Mouse (Mus musculus): ENCODE results near the gene Smco2. TPM values are rescaled to one million over a fixed set of nuclear protein-coding genes. Genes with fewer than 3 reads are reported as not detected.

The Smco2 gene
- polyA plus RNA-seq, 1 experiment from 2014 or later, result not detected

DNA sequence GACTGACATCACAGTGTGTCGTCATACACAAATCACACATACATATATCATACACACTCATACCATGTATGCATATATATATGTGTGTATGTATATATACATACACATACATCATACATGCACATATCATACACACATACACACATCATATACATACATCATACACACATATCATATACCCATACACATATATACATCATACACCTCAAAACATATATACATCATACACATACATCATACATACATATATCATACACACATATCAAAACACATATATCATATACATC lies 24.5 kb upstream of the Smco2 start:
- H3K36me3 ChIP-seq (ENCODE audit: insufficient read depth, low read length), result no peaks in the 10 kb centered on the region
- no peak overlapping the region for H3K4me2 ChIP-seq (replicated peaks; ENCODE audit: low read depth, low read length)
- H3K27ac ChIP-seq (ENCODE audit: low read length), result no peak overlapping the region
- H3K27me3 ChIP-seq (replicated peaks; ENCODE audit: insufficient read depth, low read length), result no peaks in the 10 kb centered on the region
- no peak overlapping the region for H3K9ac ChIP-seq (replicated peaks; ENCODE audit: low read depth)
- no peaks in the 10 kb centered on the region for H3K4me1 ChIP-seq (ENCODE audit: insufficient read depth, low read depth, low read length)
- DNase-seq (ENCODE audit: low spot score), result no peak
- 57% methylated on average over 1 of the region's 1 CpGs for WGBS
- H3K4me3 ChIP-seq (ENCODE audit: low read depth, low read length), result no peak overlapping the region
- H3K9me3 ChIP-seq (ENCODE audit: low read length), result no peaks in the 10 kb centered on the region
- ATAC-seq, result no peak
- no peak for TF ChIP-seq CTCF (IDR thresholded peaks at IDR 0.05)
- no peak for TF ChIP-seq EP300 (IDR thresholded peaks at IDR 0.05)

DNA sequence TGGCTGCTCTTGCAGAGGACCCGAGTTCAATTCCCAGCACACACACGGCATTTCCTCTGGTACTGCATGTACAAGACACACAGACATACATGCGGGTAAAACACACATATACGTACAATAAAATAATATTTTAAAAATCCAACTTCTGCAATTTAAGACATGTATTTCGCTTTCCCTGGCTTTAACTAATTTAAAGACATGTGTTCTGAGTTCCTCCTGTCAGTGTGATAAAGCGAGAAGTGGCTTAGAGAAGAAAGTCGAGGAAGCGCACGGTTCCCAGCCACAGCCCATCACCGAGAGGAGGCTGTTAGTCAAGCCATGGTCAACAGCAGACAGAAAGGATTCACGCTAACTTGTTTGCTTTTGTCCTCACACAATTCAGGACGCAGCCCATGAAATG lies 18.6 kb upstream of the Smco2 start:
- Histone ChIP-seq H3K9me3 (ENCODE audit: low read length) (no peaks in the 10 kb centered on the region), H3K27me3 (replicated peaks; ENCODE audit: insufficient read depth, low read length) (no peaks in the 10 kb centered on the region), H3K4me3 (ENCODE audit: low read depth, low read length) (no peak overlapping the region), H3K27ac (ENCODE audit: low read length) (no peak overlapping the region), H3K4me2 (replicated peaks; ENCODE audit: low read depth, low read length) (no peak overlapping the region), H3K9ac (replicated peaks; ENCODE audit: low read depth) (no peak overlapping the region), H3K4me1 (ENCODE audit: insufficient read depth, low read depth, low read length) (0 out of 2 replicates have a peak, but pooled peaks cover 3% of the 10 kb centered on the region), H3K36me3 (ENCODE audit: insufficient read depth, low read length) (no peaks in the 10 kb centered on the region)
- TF ChIP-seq CTCF (IDR thresholded peaks at IDR 0.05) (no peak), EP300 (IDR thresholded peaks at IDR 0.05) (no peak)
- no peak for DNase-seq (ENCODE audit: low spot score)
- 88% methylated on average over 12 of the region's 12 CpGs for whole genome bisulfite sequencing
- no peak for ATAC-seq

DNA sequence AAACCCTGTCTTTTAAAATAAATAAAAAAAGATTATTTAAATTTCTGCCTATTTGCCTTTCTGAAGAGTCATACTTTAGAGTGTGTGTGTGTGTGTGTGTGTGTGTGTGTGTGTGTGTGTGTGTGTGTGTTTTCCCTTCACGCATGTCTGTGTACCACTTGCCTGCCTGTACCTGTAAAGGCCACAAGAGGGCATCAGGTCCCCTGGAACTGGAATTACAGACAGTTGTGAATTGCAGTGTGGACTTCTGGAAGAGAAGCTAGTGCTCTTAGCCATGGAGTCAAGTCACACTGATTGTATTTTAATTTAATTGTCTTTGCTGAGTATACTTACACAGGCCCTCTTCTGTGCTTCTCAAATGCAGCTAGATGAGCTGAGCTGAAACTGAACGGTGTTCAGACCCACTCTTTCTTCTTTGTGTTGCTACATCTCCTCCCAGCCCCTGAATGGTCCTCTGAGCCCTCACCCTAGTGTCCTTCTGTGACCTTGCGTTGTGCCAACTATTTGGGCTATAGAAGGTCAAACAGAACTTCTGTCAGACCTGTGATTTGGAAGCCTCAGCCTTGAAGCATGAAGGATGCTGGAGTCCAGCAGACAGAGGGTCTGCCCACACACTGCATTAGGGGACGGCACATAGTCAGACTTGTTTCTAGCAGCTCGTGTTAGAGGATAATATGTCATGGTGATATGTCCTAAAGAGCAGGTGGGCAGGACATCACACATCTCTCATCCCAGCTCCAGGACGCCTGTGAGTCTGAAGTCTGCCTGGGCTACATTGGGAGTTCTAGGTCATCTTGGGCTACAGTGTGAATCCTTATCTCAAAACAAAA lies 16.2 kb upstream of the Smco2 start:
- Histone ChIP-seq H3K27me3 (replicated peaks; ENCODE audit: insufficient read depth, low read length) (no peaks in the 10 kb centered on the region), H3K36me3 (ENCODE audit: insufficient read depth, low read length) (no peaks in the 10 kb centered on the region), H3K9me3 (ENCODE audit: low read length) (no peaks in the 10 kb centered on the region), H3K4me2 (replicated peaks; ENCODE audit: low read depth, low read length) (no peak overlapping the region), H3K4me1 (ENCODE audit: insufficient read depth, low read depth, low read length) (0 out of 2 replicates have a peak, but pooled peaks cover 3% of the 10 kb centered on the region), H3K27ac (ENCODE audit: low read length) (no peak overlapping the region), H3K4me3 (ENCODE audit: low read depth, low read length) (no peak overlapping the region), H3K9ac (replicated peaks; ENCODE audit: low read depth) (no peak overlapping the region)
- WGBS, result 63% methylated on average over 6 of the region's 6 CpGs
- peak; percentile 82 for ATAC-seq
- peak; percentile 85 for DNase-seq (ENCODE audit: low spot score)
- TF ChIP-seq EP300 (IDR thresholded peaks at IDR 0.05) (no peak), CTCF (IDR thresholded peaks at IDR 0.05) (peak; percentile 95)

DNA sequence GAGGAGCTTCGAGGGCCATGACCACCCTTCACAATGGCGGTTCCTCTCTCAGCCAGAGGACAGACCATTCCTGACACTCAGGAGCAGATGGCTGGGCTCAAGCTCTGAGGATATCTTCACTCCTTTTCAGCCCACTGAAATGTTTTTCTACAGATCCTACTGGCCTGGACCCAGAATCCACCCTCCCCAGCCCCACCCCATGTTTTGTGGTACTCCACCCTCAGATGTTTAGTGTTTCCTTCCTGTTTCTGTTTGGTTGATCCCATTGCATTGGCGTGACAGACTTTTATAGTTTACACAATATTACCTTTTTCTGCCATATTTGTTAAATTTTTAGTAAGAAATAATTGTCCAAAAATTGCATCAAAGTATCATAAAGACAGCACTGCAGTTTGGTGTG lies 15.6 kb upstream of the Smco2 start:
- Histone ChIP-seq H3K27me3 (replicated peaks; ENCODE audit: insufficient read depth, low read length) (no peaks in the 10 kb centered on the region), H3K4me1 (ENCODE audit: insufficient read depth, low read depth, low read length) (0 out of 2 replicates have a peak, but pooled peaks cover 3% of the 10 kb centered on the region), H3K9ac (replicated peaks; ENCODE audit: low read depth) (no peak overlapping the region), H3K4me2 (replicated peaks; ENCODE audit: low read depth, low read length) (no peak overlapping the region), H3K9me3 (ENCODE audit: low read length) (no peaks in the 10 kb centered on the region), H3K27ac (ENCODE audit: low read length) (no peak overlapping the region), H3K4me3 (ENCODE audit: low read depth, low read length) (no peak overlapping the region), H3K36me3 (ENCODE audit: insufficient read depth, low read length) (no peaks in the 10 kb centered on the region)
- DNase-seq (ENCODE audit: low spot score), result no peak
- no peak; the same call in 1 of the 2 replicates for ATAC-seq
- 53% methylated on average over 3 of the region's 3 CpGs for WGBS
- no peak for TF ChIP-seq CTCF (IDR thresholded peaks at IDR 0.05)

DNA sequence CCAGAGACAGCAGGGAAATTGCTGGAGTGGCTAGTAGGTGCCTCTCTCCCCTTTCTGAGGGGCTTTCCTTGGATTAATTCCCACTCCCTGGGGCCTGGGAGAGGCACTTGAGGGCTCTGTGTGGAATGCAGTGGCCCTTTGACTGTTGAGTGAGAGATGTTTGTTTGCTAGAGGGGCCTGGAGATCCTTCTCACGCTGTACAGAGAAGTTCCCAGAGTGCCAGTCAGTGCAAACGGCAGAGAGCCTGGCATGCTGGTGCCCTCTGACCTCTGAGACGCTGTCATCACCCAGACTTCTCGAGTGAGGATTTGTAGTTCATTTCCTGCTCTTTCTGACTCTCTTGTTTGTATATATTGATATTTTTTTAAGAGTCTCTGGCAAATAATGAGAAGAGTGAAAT lies 14.1 kb upstream of the Smco2 start:
- ATAC-seq, result peak; percentile 59
- WGBS, result 8% methylated on average over 4 of the region's 4 CpGs
- H3K9ac ChIP-seq (replicated peaks; ENCODE audit: low read depth), result no peak overlapping the region

DNA sequence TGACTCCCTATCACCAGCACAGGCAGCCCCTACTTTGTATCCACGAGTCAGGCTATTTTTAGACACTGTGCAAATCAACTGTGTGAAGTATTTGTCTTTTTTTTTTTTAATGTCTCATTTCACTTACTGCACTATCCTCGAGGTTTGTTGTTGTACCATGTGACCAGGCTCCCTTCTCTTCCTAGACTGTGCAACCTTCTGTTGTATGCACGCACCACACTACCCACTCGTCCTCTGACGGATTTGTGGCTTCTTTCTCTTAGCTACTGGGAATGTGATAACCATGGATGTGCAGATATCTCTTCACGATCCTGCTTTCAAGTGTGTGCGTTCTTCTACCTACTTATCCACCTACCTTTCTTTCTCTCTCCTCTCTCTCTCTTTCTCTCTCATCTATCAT lies 12.6 kb upstream of the Smco2 start:
- H3K9ac ChIP-seq (replicated peaks; ENCODE audit: low read depth), result no peak overlapping the region
- H3K4me3 ChIP-seq (ENCODE audit: low read depth, low read length), result no peak overlapping the region
- DNase-seq (ENCODE audit: low spot score), result no peak
- TF ChIP-seq CTCF (IDR thresholded peaks at IDR 0.05), result no peak
- H3K4me2 ChIP-seq (replicated peaks; ENCODE audit: low read depth, low read length), result no peak overlapping the region
- H3K36me3 ChIP-seq (ENCODE audit: insufficient read depth, low read length), result no peaks in the 10 kb centered on the region
- no peaks in the 10 kb centered on the region for H3K27me3 ChIP-seq (replicated peaks; ENCODE audit: insufficient read depth, low read length)
- 0 out of 2 replicates have a peak, but pooled peaks cover 3% of the 10 kb centered on the region for H3K4me1 ChIP-seq (ENCODE audit: insufficient read depth, low read depth, low read length)
- H3K27ac ChIP-seq (ENCODE audit: low read length), result no peak overlapping the region
- 59% methylated on average over 7 of the region's 7 CpGs for WGBS
- no peaks in the 10 kb centered on the region for H3K9me3 ChIP-seq (ENCODE audit: low read length)
- ATAC-seq, result no peak

More for the DNA sequence above, 14.1 kb upstream of the Smco2 start:
- Histone ChIP-seq H3K4me1 (ENCODE audit: insufficient read depth, low read depth, low read length) (0 out of 2 replicates have a peak, but pooled peaks cover 3% of the 10 kb centered on the region), H3K27me3 (replicated peaks; ENCODE audit: insufficient read depth, low read length) (no peaks in the 10 kb centered on the region), H3K27ac (ENCODE audit: low read length) (peak overlapping the region; percentile 27; the same call in 1 of the 2 replicates), H3K36me3 (ENCODE audit: insufficient read depth, low read length) (no peaks in the 10 kb centered on the region), H3K9me3 (ENCODE audit: low read length) (no peaks in the 10 kb centered on the region), H3K4me3 (ENCODE audit: low read depth, low read length) (no peak overlapping the region), H3K4me2 (replicated peaks; ENCODE audit: low read depth, low read length) (no peak overlapping the region)
- peak; percentile 29 for DNase-seq (ENCODE audit: low spot score)
- TF ChIP-seq CTCF (IDR thresholded peaks at IDR 0.05), result no peak
- no peak for TF ChIP-seq EP300 (IDR thresholded peaks at IDR 0.05)

All from lung, postnatal 0 days (tissue).